Mouse (Mus musculus) liver, embryonic 14.5 days (tissue): Measurements from ENCODE around the gene Nans. TPM values are rescaled to one million over a fixed set of nuclear protein-coding genes. Genes with fewer than 3 reads are reported as not detected.

Experiments used
- ATAC-seq: fragments of 200-750 bp; cut with Nextera tagmentation; 2 replicates; pipeline ENCODE4 v1.8.0; 2017; ENCODE audit warnings: moderate number of reproducible peaks, mild to moderate bottlenecking, moderate library complexity; ENCODE audit not compliant: insufficient read depth
- DNase-seq, 3 experiments: peaks; one replicate each; pipeline ENCODE4 v3.0.0-alpha.2; 2012 to 2013; ENCODE audit warnings: low read depth in 3 of 3, low spot score in 3 of 3
- H3K27ac ChIP-seq: fragments of 300-500 bp; sonication (generic); 2 replicates; pipeline ENCODE4 v1.5.1; 2014; ENCODE audit warnings: moderate library complexity, mild to moderate bottlenecking, control low read depth, inconsistent platforms
- H3K27me3 ChIP-seq: fragments of 300-500 bp; sonication (generic); 2 replicates; pipeline ENCODE4 v1.6.1; 2014; ENCODE audit warnings: mild to moderate bottlenecking, low read length, moderate library complexity; ENCODE audit not compliant: control insufficient read depth, insufficient read depth
- H3K36me3 ChIP-seq: fragments of 300-500 bp; sonication (generic); replicated peaks from 2 replicates; pipeline ENCODE4 v1.6.1; 2014; ENCODE audit warnings: low read depth; ENCODE audit not compliant: control insufficient read depth, insufficient read depth
- H3K4me1 ChIP-seq, 2 experiments: fragments of 200-500 bp in 1 of 2; fragments of 300-500 bp in 1 of 2; sonication (generic) in 1 of 2; replicated peaks; 2 replicates each; pipeline ENCODE4 v1.6.1; 2012 to 2014; ENCODE audit warnings: antibody characterized with exemption in 1 of 2, inconsistent platforms in 1 of 2, low read length in 1 of 2; ENCODE audit not compliant: control insufficient read depth in 2 of 2, insufficient read depth in 2 of 2
- H3K4me2 ChIP-seq: fragments of 300-500 bp; sonication (generic); 2 replicates; pipeline ENCODE4 v1.6.1; 2014; ENCODE audit warnings: low read depth, mild to moderate bottlenecking, control low read depth, moderate library complexity
- H3K4me3 ChIP-seq, 2 experiments: fragments of 200-500 bp in 1 of 2; fragments of 300-500 bp in 1 of 2; sonication (generic) in 1 of 2; 2 replicates each; pipeline ENCODE4 v1.5.1; 2012 to 2014; ENCODE audit warnings: low read depth in 2 of 2, low read length in 2 of 2, mild to moderate bottlenecking in 2 of 2, control low read depth in 1 of 2, inconsistent platforms in 1 of 2, moderate library complexity in 1 of 2; ENCODE audit not compliant: insufficient read depth in 1 of 2
- H3K9ac ChIP-seq: fragments of 300-500 bp; sonication (generic); replicated peaks from 2 replicates; pipeline ENCODE4 v1.6.1; 2014; ENCODE audit warnings: mild to moderate bottlenecking, control low read depth, moderate library complexity
- H3K9me3 ChIP-seq: fragments of 300-500 bp; sonication (generic); 2 replicates; pipeline ENCODE4 v1.6.1; 2016; ENCODE audit warnings: low read length, mixed read lengths; ENCODE audit not compliant: control insufficient read depth
- CTCF ChIP-seq: IDR thresholded peaks from 2 replicates; pipeline ENCODE4 v1.5.1; 2016; ENCODE audit warnings: antibody characterized with exemption, low read depth, control low read depth
- EP300 ChIP-seq: IDR thresholded peaks from 2 replicates; pipeline ENCODE4 v1.6.1; 2016; ENCODE audit warnings: antibody characterized with exemption, low read depth
- WGBS: fragments of 180-500 bp; shearing (Covaris S2); extraction: QIAGEN DNeasy Blood & Tissue Kit; methylation state at CpG from one replicate; pipeline ENCODE4 v1.1.7; 2014; ENCODE audit not compliant: insufficient replicate concordance; 5-methylcytosine and 5-hydroxymethylcytosine counted together
- polyA plus RNA-seq, 2 experiments: library from polyadenylated mRNA; depleted of rRNA in 1 of 2; stranded (reverse) in 1 of 2; unstranded in 1 of 2; fragments of >200 nt; fragmentation: Nextera tagmentation in 1 of 2; extraction: Ambion mirVana in 1 of 2; gene quantifications; 2 replicates each; pipeline versions ENCODE4 v1.2.1 to v1.2.3; 2012 to 2014

Nans gene
- polyA plus RNA-seq, 2 experiments: 32.9 to 51.8 TPM

- Histone ChIP-seq H3K4me3 (peak overlapping the region; percentile 95 to 99), H3K4me2 (peak overlapping the region; percentile 99), H3K27ac (peak overlapping the region; percentile 90), H3K9me3 (no peaks in the 10 kb centered on the region), H3K4me1 (peaks cover 70% of the 10 kb centered on the region in 2 experiments), H3K36me3 (peaks cover 39% of the 10 kb centered on the region), H3K27me3 (no peaks in the 10 kb centered on the region), H3K9ac (peak overlapping the region; percentile 100)
- under 1% methylated on average over 19 of the region's 19 CpGs for WGBS
- TF ChIP-seq EP300: peak; percentile 22; the same call in 1 of the 2 replicates
- TF ChIP-seq CTCF: no peak
- ATAC-seq: peak; percentile 35
- DNase-seq: peak in 2 of 3 experiments; percentile 71
These were observed 36.6 kb upstream of the Nans start for GRCm38 (mm10) chr4:46452481-46452850.

- peak overlapping the region; percentile 99 for H3K4me2 ChIP-seq
- H3K27me3 ChIP-seq: no peaks in the 10 kb centered on the region
- no peaks in the 10 kb centered on the region for H3K9me3 ChIP-seq
- peaks cover 45% of the 10 kb centered on the region for H3K36me3 ChIP-seq
- ATAC-seq (no peak), DNase-seq (no peak)
- peaks cover 67 to 70% of the 10 kb centered on the region in 2 experiments for H3K4me1 ChIP-seq
- WGBS: 10% methylated on average over 13 of the region's 13 CpGs
- TF ChIP-seq CTCF (no peak), EP300 (no peak)
- H3K27ac ChIP-seq: peak overlapping the region; percentile 90
- peak overlapping the region; percentile 100 for H3K9ac ChIP-seq
- H3K4me3 ChIP-seq: peak overlapping the region; percentile 95 to 99
These were observed 36.0 kb upstream of the Nans start for GRCm38 (mm10) chr4:46452855-46453719.

GRCm38 (mm10) chr4:46454097-46454864 is 34.8 kb upstream of the Nans start:
- Histone ChIP-seq H3K9ac (peak overlapping the region; percentile 100), H3K4me3 (peak overlapping the region; percentile 95 to 99), H3K36me3 (peaks cover 57% of the 10 kb centered on the region), H3K9me3 (no peaks in the 10 kb centered on the region), H3K27ac (peak overlapping the region; percentile 90), H3K4me1 (peaks cover 61 to 63% of the 10 kb centered on the region in 2 experiments), H3K4me2 (peak overlapping the region; percentile 99), H3K27me3 (no peaks in the 10 kb centered on the region)
- WGBS: 29% methylated on average over 5 of the region's 5 CpGs
- no peak for TF ChIP-seq CTCF
- TF ChIP-seq EP300: peak; percentile 45; the same call in 1 of the 2 replicates
- peak; percentile 14; the same call in 1 of the 2 replicates for ATAC-seq
- DNase-seq: peak in 1 of 3 experiments; percentile 66

- H3K9ac ChIP-seq: peak overlapping the region; percentile 31
- DNase-seq (no peak), ATAC-seq (no peak)
- WGBS: 59% methylated on average over 4 of the region's 4 CpGs
- H3K36me3 ChIP-seq: peaks cover 82% of the 10 kb centered on the region
- peak overlapping the region; percentile 99 for H3K4me2 ChIP-seq
- no peaks in the 10 kb centered on the region for H3K27me3 ChIP-seq
- no peaks in the 10 kb centered on the region for H3K9me3 ChIP-seq
- H3K4me3 ChIP-seq: peak overlapping the region in 1 of 2 experiments; percentile 17; a peak in 2 of 4 replicates
- peaks cover 50 to 56% of the 10 kb centered on the region in 2 experiments for H3K4me1 ChIP-seq
- H3K27ac ChIP-seq: peak overlapping the region; percentile 90
- TF ChIP-seq EP300: no peak
- no peak for TF ChIP-seq CTCF
These were observed 32.3 kb upstream of the Nans start for GRCm38 (mm10) chr4:46456762-46457161.
